Mouse (Mus musculus) adrenal gland, postnatal 25 days (tissue): Measurements from ENCODE around the gene Pkhd1. TPM values are rescaled to one million over a fixed set of nuclear protein-coding genes. Genes with fewer than 3 reads are reported as not detected.
A peak's percentile ranks its signal among the peaks of the same experiment; 100 is the strongest.
"Not testable (repeated sequence)": the region's sequence is repeated elsewhere in the genome, so short reads cannot be mapped to it uniquely, and the experiment has no call there.

Source experiments
- DNase-seq: peaks from one replicate; pipeline ENCODE4 v3.0.0; 2021; ENCODE audit warnings: mixed read lengths
- total RNA-seq: library from RNA; stranded (reverse); gene quantifications from 2 replicates; pipeline ENCODE4 v1.2.3, GENCODE M21; 2021

The Pkhd1 gene
- total RNA-seq, 1 experiment from 2014 or later = 0.03 TPM

DNA sequence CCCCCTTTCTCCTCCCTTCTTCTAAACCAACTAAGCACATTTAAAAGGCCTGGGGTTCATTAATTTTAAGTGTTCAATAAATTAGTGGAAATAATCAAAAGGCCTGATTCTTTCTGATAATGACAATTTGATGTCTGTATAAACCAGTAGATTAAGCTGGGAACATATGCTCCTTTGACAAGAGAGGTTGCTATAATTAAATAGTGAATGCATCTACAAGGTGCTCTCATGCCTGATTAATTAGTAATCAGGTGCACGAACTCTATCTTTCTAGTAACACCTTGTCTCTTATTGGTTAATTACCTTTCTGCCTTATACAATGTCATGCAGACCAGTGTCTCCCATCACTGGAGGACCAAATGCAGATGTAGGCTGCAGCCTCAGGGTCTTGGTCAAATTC, 329.2 kb downstream of the Pkhd1 start:
- DNase-seq = no peak

DNA sequence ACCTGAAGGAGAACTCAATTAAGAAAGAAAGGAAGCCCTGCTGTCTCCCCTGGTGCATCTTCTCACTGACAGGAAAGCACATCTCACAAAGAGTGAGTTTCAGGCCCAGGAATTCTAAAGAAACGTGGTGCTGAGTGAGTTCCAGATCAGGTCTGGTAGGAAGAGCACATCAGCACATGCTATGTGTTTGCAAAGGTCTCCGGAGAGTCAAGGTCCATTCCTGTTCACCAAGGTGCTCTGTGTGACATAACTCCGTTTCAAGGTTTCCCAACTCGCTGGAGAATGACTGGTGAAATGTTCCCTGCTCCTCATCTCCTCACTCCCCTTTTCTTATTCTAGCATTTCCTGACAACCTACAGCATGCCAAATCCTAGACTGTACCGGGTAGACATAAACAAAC, 357.5 kb downstream of the Pkhd1 start:
- no peak for DNase-seq

DNA sequence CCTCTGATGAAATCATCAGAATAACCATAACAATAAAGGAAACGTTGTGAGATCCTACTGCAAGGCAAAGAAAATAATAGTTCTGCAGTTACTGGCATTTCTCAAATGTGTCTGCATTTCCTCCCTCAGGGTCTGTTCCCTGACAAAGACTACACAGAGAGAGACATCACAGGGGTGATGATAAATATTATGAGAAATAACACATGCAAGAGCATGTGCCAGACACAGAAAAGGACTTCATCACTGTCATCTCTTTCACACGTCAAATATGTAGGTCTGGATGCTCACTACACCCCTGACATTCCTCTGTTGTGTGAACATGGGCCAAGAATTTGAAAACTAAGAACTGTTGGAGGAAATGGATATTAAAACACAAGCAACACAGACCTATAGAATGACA, 369.7 kb downstream of the Pkhd1 start:
- DNase-seq = no peak

DNA sequence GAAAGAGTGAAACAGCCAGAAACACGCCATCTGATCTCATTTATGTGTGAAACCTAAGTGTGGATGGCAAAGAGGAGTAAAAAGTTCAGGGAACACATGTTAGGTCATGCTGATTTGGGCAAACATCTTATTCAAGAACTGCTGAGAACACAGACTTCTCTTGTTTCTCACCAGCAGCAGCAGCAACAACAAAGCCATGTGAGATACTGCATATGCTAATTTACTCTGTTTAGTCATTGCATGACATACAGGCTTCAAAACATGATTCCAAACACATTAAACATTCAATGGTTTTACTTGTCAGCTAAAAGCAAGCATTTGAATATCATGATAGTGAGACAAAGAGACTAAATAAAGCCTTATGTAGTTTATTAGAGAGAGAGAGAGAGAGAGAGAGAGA, 401.2 kb downstream of the Pkhd1 start:
- no peak for DNase-seq

DNA sequence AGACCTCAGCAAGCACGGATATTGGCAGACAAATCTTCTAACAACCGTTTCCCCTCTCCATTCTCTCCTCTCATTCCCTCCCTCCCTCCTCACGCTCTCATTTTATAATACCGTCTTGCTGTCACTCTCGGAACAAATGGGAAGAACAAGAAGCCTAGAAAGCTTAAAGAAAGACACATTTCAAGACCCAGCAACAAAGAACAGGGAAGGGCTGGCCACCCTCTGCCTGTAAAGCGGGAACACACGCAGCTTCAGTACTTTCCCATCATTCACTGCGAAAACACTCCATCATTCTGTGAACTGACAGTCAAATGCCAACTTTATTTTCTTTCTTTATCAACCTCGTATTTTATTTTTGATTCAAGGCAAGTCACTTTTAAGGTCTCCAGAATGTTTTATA, 427.4 kb downstream of the Pkhd1 start:
- no peak for DNase-seq

DNA sequence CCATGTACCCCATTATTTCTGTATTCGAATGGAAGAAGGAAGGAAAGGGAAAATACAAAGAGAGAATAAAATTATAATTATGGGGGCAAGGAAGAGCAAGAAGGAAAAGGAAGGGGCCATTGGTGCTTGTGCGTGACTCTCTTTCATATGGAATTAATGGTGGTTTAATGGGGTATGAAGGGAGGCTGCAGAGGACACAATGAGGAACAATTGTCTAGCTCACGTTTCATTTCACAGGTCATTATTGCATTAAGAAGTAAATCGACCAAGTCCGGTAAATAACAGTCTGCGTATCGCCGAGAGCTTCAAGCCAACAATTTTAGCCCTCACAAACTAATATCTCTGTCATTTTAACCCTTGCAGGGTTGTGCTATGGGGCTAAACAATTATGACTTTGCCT, 437.7 kb downstream of the Pkhd1 start:
- no peak for DNase-seq

DNA sequence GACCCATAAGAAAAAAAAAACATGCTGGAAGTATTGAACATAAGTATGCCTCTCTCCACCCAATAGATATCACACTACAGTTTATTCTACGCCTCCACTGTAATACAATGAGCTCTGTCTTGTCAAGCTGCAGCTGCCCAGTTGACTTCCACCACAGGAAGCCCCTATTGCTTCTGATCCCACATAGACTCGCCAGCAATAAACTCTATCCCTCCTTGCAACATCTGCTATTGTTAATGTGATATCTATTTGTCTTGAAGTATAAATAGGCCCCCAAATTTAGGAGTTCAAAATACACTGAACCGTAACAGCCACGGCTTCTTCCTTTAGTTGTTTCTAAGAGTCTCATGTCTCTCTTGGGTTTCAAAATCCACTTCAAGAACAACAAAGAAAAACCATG, 446.7 kb downstream of the Pkhd1 start:
- DNase-seq = no peak

DNA sequence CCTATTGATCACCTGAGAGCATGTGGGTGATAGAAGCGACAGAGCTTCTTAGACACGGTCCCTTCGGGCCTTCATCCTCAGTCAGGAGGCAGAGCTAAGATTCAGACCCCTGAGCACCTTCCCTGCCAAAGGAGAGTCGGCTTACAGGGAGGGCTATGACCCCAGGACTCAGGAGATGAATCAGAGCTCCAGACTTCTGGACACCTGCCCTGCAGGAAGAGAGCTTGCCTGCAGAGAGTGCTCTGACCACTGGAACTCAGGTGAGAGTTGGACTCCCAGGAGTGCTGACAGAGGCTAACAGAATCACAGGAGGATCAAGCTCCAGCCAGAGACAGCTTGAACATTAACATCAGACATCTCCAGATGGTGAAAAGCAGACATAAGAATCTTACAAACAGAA, 467.2 kb downstream of the Pkhd1 start:
- DNase-seq = not testable (repeated sequence)

DNA sequence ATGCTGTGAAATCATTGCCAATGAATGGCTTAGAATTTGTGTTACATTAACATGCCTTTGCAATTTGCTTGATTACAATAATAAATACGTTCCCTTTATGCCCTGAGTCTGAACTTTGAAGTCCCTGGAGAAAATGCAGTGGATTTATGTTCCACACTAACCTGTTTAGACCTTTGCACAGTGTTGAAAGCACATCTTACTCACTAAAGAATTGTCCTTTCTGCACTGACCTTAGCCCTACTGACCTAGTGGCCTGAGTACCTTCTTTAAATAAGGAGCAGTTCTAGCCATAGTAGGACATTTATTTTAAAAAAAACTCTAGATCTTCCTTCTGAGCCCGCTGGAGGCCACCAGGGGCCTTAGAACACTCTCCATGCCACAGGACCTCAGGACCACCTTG, 467.8 kb downstream of the Pkhd1 start:
- no peak for DNase-seq

DNA sequence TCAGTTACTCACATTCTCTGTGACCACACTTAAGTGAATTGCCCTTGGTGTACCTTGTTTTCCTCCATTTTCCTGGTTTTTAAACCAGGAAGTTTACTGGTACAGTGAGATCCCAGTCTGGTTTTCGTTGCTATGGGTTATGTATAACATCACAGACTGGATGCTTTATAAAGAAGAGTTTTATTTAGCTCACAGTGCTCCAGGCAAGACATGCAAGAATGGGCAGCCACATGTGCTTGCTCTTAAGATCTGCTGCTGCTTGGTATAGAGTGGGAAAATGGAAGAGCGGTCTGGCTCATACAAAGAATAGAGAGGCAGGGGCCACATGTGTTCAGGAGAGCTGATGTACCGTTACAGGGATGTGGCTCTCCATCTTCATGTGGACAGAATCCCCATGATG, 481.7 kb downstream of the Pkhd1 start:
- DNase-seq = no peak

DNA sequence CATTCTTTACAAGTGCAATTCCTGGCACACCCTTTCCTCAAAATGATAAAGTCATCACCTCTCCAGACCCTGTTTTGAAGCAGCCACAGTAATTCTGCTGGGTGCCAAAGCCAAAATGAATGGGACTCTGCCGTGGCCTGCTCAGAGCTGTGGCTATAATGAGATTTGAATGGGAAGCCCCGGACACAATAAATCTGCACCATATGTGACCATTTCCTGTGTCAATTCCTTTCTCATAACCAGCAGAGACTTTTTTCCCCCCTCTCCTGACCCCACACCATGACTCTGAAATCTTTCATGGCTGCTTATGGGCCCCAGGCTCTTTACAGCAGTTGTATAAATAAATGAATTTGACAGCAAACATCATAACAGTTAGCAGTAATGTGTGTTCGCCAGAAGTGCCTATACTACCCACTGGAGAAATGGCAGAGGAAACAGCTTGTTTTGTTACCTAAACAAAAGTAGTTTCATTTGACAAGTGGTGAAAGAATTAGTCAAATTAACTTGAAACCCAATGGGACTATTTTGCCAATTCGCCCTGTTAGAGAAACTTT, 482.7 kb downstream of the Pkhd1 start:
- DNase-seq = no peak

DNA sequence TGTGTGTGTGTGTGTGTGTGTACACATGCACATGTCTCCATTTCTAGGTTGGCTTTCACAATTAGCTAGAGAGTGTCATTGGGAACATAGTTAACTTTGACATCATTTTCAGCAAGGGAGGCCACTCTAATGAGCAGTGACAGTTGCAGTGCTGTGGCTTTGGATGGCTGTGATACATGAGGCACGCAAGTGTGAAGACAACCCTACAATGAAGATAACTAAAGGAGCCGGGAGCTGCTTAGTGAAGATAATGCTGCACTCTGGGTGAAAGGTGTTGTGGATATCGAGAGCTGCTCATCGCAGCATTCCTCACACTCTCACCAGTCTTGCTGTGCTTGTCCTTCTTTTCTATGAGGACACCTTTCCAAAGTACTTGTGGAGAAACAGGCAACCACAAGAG, 484.2 kb downstream of the Pkhd1 start:
- no peak for DNase-seq

DNA sequence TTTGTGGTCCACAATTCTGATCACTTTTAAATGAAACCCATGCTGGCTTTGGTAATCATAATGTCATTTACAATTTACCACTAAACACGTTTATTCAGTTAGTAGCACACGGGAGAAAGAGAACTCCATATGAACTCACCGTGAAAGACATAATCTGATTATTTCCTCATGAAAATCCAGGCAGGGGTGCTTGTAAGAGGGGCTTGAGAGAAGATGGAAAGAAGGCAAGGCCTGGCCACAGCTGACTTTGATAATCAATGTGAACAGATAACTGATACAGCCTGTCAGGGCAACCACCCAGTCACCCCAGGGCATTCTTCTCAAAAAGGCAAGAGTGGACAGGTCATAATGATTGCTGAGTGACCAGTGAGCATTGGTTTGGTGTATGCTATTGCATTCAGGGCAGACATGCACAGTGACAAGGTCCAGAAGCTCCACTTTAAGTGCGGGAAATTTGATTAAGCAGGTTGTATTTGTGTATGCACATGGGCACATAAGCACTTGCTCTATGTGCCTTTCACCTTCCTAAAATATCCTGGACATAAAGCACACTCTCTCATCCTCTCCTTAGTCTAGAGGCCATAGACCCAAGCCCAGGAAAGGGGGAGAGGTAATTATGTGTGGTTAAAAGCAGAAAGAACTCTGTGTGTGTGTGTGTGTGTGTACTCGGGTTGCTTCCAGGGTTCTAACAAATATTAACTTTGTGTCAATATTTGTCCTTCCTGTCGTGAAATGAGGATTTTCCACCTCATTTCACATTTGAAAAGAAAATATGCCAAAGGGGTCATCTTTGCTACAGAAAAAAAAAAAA, 485.9 kb downstream of the Pkhd1 start:
- DNase-seq = no peak

DNA sequence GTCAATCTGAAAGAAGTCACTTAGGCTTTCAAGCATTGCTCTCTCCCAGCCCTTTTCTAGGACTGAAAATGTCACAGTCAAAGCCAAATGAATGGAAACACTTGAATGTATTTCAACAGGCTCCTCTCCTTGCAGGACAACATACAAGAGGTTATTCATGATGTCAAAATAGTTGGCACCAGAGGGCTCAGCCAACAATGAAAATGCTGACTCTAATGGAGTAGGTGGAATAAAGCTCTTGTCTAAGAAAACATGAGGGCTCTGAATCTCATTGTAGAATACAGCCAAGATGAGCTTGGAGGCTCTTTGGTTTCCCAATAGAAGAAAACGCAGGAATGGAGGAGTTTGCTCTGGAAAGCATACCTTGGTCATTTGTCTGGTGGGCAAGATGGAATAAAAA, 500.5 kb downstream of the Pkhd1 start:
- DNase-seq = no peak

DNA sequence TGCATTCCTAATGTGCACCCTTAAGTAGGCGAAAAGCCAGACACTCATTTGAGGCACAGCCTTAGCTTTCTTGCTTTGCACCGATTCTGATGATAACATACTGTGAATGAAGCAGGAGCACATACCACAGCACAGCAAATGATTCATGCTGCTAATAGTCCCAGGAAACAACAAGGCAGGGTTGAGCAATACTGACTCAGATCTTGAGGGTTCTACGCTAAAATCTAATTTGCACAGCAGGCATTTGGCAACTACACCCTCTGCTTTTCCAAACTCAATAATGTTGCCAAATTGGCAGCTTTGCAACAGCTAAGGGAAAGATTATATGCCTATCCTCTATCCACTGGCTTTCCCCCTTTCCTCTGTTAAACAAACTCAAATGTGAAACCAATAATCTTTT, 548.1 kb downstream of the Pkhd1 start:
- DNase-seq = no peak

DNA sequence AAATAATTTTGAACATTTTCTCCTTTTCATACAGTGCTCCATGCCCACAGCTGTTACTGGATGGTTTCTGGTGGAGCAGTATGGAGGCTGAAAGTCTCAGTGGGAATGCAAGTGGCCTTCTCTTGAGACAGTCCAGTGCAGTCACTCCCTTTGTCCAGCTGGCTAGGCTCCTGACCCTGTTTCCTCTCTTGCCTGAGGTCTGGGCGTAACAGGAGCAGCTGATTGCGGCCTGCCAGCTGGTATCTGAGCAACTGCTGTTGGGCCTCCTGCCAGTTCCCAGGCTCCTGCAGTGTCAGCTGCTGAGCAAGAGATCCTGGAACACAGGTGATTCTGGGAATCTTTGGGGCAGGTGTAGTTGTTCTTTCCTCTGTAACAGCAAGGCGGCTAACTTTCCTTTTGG, 559.6 kb downstream of the Pkhd1 start:
- peak; percentile 37 for DNase-seq

DNA sequence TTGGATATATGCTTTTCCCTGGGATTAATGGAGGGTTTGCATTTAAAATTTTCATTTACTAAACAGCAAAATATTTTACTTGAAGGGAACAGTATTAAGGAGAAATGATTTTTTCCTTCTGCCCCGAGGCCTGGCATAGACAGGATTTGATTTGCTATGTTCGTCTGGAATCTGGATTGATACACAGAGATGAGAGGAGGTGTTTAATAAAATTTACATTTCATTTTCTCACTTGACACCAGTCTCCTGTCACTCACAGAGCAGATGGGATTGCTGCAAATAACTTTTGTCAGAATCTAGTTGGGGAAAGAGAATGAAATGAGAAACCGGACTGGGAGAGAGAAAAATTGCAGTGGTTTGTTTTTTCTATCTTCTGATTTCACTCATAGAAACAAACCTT, 578.5 kb downstream of the Pkhd1 start:
- no peak for DNase-seq

DNA sequence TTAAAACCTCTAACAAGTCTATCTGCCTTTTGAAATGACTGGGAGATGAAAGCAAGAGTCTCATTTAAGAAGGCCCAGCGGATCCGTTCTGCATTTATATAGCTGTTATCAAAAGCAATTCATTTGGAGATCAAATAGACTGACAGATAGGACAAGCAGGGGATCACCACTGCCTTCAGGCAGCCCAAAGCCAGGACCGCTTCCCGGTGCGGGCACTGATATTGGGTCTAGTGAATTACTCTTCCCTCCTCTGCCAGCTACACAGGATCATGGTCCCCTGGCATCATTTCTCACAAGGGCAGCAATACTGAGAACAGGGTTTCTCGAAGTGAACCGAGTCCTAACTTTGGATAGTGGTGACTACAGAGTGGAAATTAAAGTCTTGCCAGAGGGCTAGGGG, 582.6 kb downstream of the Pkhd1 start:
- no peak for DNase-seq

DNA sequence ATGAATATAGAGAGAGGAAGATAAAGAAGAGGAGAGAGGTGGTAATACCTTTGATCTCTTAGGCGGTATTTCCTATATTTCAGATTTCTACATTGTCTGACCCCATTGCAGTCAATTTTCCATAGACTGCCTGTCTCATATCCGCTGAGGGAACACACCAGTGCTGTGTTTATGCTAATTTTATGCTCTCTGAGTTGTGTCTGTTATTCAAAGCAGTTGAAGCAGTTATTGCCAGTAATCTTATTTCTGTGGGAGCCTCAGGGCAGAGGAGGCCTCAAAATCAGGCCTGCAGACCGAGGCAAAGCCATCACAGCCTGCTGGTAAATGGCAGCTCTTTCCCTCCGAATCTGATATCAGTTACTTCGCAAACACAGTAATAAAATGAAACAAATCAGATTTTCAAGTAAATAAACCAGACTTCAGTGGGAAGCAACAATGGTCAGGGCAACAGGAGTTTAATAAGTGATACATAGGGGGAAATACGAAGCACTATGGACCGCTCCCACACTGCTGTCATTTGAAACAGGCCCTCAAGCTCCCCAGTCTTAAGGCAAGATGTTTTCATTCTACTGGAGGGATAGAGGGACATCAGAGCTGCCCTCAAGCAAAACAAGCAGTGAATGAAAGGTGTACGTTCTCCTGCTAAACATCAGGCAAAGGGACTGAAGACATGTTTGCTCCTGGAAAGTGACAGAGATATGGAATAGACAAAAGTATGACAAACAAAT, 599.5 kb downstream of the Pkhd1 start:
- no peak for DNase-seq

DNA sequence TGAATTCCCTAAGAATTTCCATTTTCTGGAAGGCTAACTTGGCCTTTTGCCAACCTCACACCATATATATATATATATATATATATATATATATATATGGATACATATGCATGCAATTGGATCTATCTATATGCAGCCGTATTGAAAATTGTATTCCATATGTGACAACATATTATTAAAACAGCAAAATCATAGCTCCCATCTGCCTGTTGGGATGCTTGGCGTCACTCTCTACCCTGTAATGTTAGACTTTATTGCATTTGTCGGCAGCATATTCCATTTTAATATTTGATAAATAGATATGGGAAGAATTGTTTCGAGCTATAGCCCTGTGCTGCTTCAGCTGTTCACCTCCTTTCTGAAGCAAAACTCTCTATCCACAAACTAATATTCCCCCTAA, 600.2 kb downstream of the Pkhd1 start:
- DNase-seq = no peak
